Mouse (Mus musculus) forebrain, postnatal 0 days (tissue): ENCODE measurements at regions not wholly inside any gene's neighbourhood (a gene's known extent, or its start where the extent isn't known, plus 50 kb on each side); places are given as distances from the start of the nearest gene placed in this dataset.

Experiments used
- ATAC-seq: fragments of 200-750 bp; cut with Nextera tagmentation; 2 replicates; pipeline ENCODE4 v1.8.0; 2017; ENCODE audit warnings: mild to moderate bottlenecking, moderate library complexity
- DNase-seq: peaks from one replicate; pipeline ENCODE4 v3.0.0-alpha.2; 2015
- H3K27ac ChIP-seq: fragments of 300-500 bp; sonication (generic); 2 replicates; pipeline ENCODE4 v1.5.1; 2014; ENCODE audit warnings: low read depth, mild to moderate bottlenecking, antibody characterized with exemption, low read length, moderate library complexity, mixed read lengths
- H3K27me3 ChIP-seq: fragments of 300-500 bp; sonication (generic); 2 replicates; pipeline ENCODE4 v1.6.1; 2014; ENCODE audit warnings: mild to moderate bottlenecking, low read length, mixed read lengths; ENCODE audit not compliant: insufficient read depth
- H3K36me3 ChIP-seq: fragments of 300-500 bp; sonication (generic); 2 replicates; pipeline ENCODE4 v1.6.1; 2014; ENCODE audit warnings: mild to moderate bottlenecking, moderate library complexity; ENCODE audit not compliant: insufficient read depth
- H3K4me1 ChIP-seq: fragments of 300-500 bp; sonication (generic); 2 replicates; pipeline ENCODE4 v1.6.1; 2014; ENCODE audit warnings: antibody characterized with exemption; ENCODE audit not compliant: insufficient read depth
- H3K4me2 ChIP-seq: fragments of 300-500 bp; sonication (generic); 2 replicates; pipeline ENCODE4 v1.6.1; 2014; ENCODE audit warnings: low read depth, mild to moderate bottlenecking, moderate library complexity
- H3K4me3 ChIP-seq: fragments of 300-500 bp; sonication (generic); 2 replicates; pipeline ENCODE4 v1.5.1; 2014; ENCODE audit warnings: low read depth, low read length, mixed read lengths
- H3K9ac ChIP-seq: fragments of 300-500 bp; sonication (generic); 2 replicates; pipeline ENCODE4 v1.6.1; 2014; ENCODE audit warnings: mild to moderate bottlenecking
- H3K9me3 ChIP-seq: fragments of 300-500 bp; sonication (generic); 2 replicates; pipeline ENCODE4 v1.6.1; 2016; ENCODE audit warnings: low read length
- CTCF ChIP-seq: sonication (generic); IDR thresholded peaks from 2 replicates; pipeline ENCODE4 v1.5.1; 2016; ENCODE audit warnings: antibody characterized with exemption, control low read depth, low read depth
- WGBS: fragments of 180-500 bp; shearing (Covaris S2); extraction: QIAGEN DNeasy Blood & Tissue Kit; methylation state at CpG from one replicate; pipeline ENCODE4 v1.1.7; 2014; 5-methylcytosine and 5-hydroxymethylcytosine counted together

GRCm38 (mm10) chr7:134467216-134467615 is 81.8 kb upstream of the D7Ertd443e start:
- no peaks in the 10 kb centered on the region for H3K27me3 ChIP-seq
- 82% methylated on average over 3 of the region's 3 CpGs for WGBS
- H3K4me1 ChIP-seq = no peaks in the 10 kb centered on the region
- no peak for TF ChIP-seq CTCF
- no peak for DNase-seq
- H3K36me3 ChIP-seq = no peaks in the 10 kb centered on the region
- no peaks in the 10 kb centered on the region for H3K9me3 ChIP-seq
- no peak overlapping the region for H3K4me3 ChIP-seq
- no peak for ATAC-seq
- no peak overlapping the region for H3K9ac ChIP-seq
- no peak overlapping the region for H3K4me2 ChIP-seq
- no peak overlapping the region for H3K27ac ChIP-seq

DNA sequence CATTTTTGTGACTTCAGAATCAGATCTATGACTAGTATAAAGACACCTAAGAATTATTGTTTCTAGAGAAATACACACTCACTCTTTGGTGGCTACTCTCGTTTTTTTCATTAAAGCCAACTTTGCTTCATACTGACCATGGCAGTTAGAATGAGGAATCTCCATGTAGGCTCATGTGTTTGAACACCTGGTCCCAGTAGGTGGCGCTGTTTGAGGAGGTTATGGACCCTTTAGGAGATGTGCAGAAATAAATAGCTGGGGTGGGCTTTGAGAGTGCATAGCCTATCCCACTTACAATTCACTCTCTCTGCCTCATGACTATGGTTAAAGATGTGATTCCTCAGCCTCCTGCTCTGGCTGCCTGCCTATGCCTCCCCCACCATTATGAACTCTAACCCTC is 85.8 kb upstream of the D7Ertd443e start:
- H3K4me1 ChIP-seq = no peaks in the 10 kb centered on the region
- peak; percentile 59 for TF ChIP-seq CTCF
- DNase-seq (peak; percentile 18), ATAC-seq (no peak)
- WGBS = 27% methylated on average over 2 of the region's 2 CpGs
- no peak overlapping the region for H3K27ac ChIP-seq
- H3K9me3 ChIP-seq = no peaks in the 10 kb centered on the region
- H3K36me3 ChIP-seq = no peaks in the 10 kb centered on the region
- no peak overlapping the region for H3K4me2 ChIP-seq
- no peaks in the 10 kb centered on the region for H3K27me3 ChIP-seq
- no peak overlapping the region for H3K4me3 ChIP-seq
- no peak overlapping the region for H3K9ac ChIP-seq

- H3K4me1 ChIP-seq = no peaks in the 10 kb centered on the region
- no peaks in the 10 kb centered on the region for H3K27me3 ChIP-seq
- ATAC-seq = no peak
- no peaks in the 10 kb centered on the region for H3K9me3 ChIP-seq
- H3K4me3 ChIP-seq = no peak overlapping the region
- DNase-seq = no peak
- H3K36me3 ChIP-seq = no peaks in the 10 kb centered on the region
- H3K4me2 ChIP-seq = no peak overlapping the region
- TF ChIP-seq CTCF = no peak
- H3K9ac ChIP-seq = no peak overlapping the region
- WGBS = 55% methylated on average over 4 of the region's 4 CpGs
- H3K27ac ChIP-seq = no peak overlapping the region
Observed at GRCm38 (mm10) chr7:134491326-134491725, 105.9 kb upstream of the D7Ertd443e start.

DNA sequence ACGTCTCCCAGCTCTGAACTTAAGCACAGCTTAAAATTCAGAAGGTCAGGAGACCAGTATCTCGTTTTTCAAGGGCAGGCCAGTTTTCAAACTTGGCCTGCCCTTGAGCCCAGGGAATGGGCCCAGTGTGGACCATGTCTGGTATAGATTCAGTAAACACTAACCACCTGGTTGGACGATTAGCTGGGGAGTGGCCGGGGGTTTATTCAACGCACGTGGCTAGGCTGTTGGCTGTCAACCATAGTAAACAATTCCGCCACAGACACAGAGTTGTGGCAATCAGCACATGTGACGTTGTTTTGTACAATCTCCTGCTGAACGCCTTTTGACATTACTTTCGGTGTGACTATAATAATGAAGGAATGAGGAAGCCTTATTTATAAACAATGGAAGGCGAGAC is 111.8 kb upstream of the D7Ertd443e start:
- no peak overlapping the region for H3K27ac ChIP-seq
- H3K9me3 ChIP-seq = no peaks in the 10 kb centered on the region
- DNase-seq (no peak), ATAC-seq (no peak)
- no peaks in the 10 kb centered on the region for H3K27me3 ChIP-seq
- 61% methylated on average over 11 of the region's 11 CpGs for WGBS
- H3K9ac ChIP-seq = no peak overlapping the region
- TF ChIP-seq CTCF = no peak
- H3K36me3 ChIP-seq = no peaks in the 10 kb centered on the region
- no peaks in the 10 kb centered on the region for H3K4me1 ChIP-seq
- H3K4me2 ChIP-seq = no peak overlapping the region
- no peak overlapping the region for H3K4me3 ChIP-seq

DNA sequence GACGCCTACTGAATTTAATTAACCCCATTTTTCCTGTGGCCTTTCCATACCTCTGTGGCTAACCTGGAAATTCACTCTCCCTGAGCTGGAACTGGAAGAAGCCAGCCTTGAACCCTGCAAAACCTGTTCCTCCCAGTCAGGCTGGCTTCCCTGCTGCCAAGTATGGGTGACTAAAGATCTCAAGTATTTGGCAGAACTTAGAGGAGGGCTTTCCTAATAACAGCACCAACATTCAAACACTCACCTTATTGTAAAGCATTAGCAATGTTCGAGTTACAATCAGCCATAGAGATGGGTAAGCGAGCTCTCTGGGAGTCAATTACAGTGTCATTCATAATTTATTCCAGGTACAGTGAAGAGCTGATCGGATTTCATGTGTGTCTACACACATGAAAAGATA is 112.4 kb upstream of the D7Ertd443e start:
- Histone ChIP-seq H3K27ac (no peak overlapping the region), H3K4me3 (no peak overlapping the region), H3K4me2 (no peak overlapping the region), H3K9ac (no peak overlapping the region), H3K9me3 (no peaks in the 10 kb centered on the region), H3K27me3 (no peaks in the 10 kb centered on the region), H3K36me3 (no peaks in the 10 kb centered on the region), H3K4me1 (no peaks in the 10 kb centered on the region)
- DNase-seq (no peak), ATAC-seq (no peak)
- TF ChIP-seq CTCF = no peak
- WGBS = 74% methylated on average over 4 of the region's 4 CpGs

DNA sequence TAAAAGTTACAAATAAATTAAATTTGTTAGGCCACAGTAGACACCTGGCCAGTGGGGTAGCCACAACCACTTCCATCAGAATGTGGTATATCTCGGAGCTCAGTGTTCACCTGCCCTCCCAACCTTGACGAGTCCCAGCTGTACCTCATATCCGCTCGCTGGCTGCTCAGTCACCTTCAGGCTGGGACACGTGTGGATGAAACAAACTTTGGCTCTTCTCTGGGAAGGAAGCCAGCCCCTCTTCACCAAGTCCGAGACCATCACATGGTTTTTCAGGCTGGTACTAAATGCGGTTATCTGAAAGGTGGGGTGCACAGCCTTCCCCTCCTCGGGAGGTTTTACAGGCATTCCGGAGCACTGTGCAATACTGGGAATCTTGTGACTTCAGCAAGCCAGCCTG is 113.3 kb upstream of the D7Ertd443e start:
- Histone ChIP-seq H3K4me1 (no peaks in the 10 kb centered on the region), H3K9ac (no peak overlapping the region), H3K4me2 (no peak overlapping the region), H3K4me3 (no peak overlapping the region), H3K27ac (no peak overlapping the region), H3K27me3 (no peaks in the 10 kb centered on the region), H3K36me3 (no peaks in the 10 kb centered on the region), H3K9me3 (no peaks in the 10 kb centered on the region)
- no peak for TF ChIP-seq CTCF
- no peak for ATAC-seq
- WGBS = 73% methylated on average over 9 of the region's 9 CpGs
- no peak for DNase-seq

- H3K27me3 ChIP-seq = no peaks in the 10 kb centered on the region
- H3K9ac ChIP-seq = no peak overlapping the region
- no peaks in the 10 kb centered on the region for H3K36me3 ChIP-seq
- no peak for ATAC-seq
- no peak for TF ChIP-seq CTCF
- H3K4me3 ChIP-seq = no peak overlapping the region
- 34% methylated on average over 4 of the region's 4 CpGs for WGBS
- H3K4me2 ChIP-seq = no peak overlapping the region
- H3K27ac ChIP-seq = no peak overlapping the region
- no peak for DNase-seq
- no peaks in the 10 kb centered on the region for H3K9me3 ChIP-seq
- H3K4me1 ChIP-seq = no peaks in the 10 kb centered on the region
Observed at GRCm38 (mm10) chr7:134499429-134499828, 114.0 kb upstream of the D7Ertd443e start.

GRCm38 (mm10) chr7:134500210-134500609 is 114.7 kb upstream of the D7Ertd443e start:
- no peaks in the 10 kb centered on the region for H3K36me3 ChIP-seq
- no peak for DNase-seq
- H3K4me3 ChIP-seq = no peak overlapping the region
- ATAC-seq = no peak
- no peaks in the 10 kb centered on the region for H3K9me3 ChIP-seq
- H3K4me2 ChIP-seq = no peak overlapping the region
- no peak overlapping the region for H3K9ac ChIP-seq
- 56% methylated on average over 3 of the region's 4 CpGs for WGBS
- no peak for TF ChIP-seq CTCF
- H3K4me1 ChIP-seq = no peaks in the 10 kb centered on the region
- no peak overlapping the region for H3K27ac ChIP-seq
- H3K27me3 ChIP-seq = no peaks in the 10 kb centered on the region
